Mouse (Mus musculus): ENCODE measurements around the gene Slc9a9.

The Slc9a9 gene

GRCm38 (mm10) chr9:95266924-95267323, 597.2 kb downstream of the Slc9a9 start:
- no peak for DNase-seq (ENCODE audit: extremely low read depth, low read depth, low spot score)

DNA sequence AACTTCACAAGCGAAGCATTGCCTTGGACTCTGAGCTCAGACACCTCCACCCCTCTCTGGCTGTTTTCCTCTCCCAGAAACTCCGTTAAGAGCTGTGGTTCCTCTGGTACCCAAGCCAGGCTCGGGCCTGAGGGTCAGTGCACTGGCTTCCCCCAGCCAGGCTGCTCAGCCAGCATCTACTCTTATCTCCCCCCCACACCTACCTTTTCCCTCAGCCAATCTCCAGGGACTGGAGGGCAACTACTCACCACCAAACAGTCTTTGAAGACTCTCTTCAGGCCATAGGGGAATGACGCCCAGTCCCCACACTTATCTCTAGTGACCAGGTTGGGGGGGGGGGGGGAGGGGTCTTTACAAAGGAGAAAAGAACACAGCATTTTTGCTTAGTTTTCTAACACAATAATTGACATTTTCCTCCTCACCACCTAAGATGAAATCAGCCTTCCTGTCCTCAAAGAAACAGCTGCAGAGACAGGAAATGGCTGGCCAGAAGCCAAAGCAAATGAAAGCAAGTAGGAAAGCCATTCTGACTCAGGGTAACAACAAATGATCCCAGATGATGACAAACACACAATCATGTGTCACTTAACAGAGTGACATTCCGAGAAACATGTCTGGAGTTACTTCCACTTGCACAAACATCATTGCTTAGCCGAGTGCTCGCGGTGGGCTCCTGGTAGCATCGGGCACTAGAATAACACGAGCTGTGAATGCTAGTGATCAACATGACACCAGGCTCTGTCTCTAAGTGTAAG, 610.1 kb downstream of the Slc9a9 start:
- DNase-seq (ENCODE audit: extremely low read depth, low read depth, low spot score), result no peak

All from fat pad, adult 2 months (tissue).